In the genomic region with DNA sequence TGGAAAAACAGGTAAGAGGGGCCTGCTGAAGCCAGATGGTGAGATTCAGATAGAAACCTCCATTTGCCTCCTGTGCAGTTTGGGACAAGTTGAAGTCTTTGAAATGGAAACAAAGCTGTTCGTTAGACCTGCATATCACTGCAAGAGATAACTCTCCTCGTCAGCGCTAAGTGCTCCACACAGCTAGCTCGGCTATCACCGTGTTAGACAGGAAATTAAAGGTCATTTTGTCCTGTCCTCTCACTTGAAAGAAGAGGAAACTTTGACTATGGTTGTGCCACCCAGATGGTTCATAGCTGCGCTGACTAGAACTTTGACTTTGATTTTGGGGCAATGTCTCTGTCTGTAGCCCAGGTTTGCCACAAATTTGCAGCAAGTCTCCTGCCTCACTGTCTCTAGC, we compare ENCODE assay signal across 24 mouse cellular contexts.
"Had no signal": no experiment of that assay in that cellular context is flagged by ENCODE, and none has a peak within 500 bp of the region (broad histone marks: within the 10 kb centered on the region; RNA-seq: fewer than 3 reads in every experiment).

No protein-coding gene starts in this region.

- H3K9me3 ChIP-seq: kidney, embryonic 15.5 days; limb, embryonic 10.5 days; limb, embryonic 13.5 days; liver, embryonic 12.5 days; liver, embryonic 15.5 days; lung, embryonic 15.5 days; megakaryocyte, embryonic 14.5 days; midbrain, embryonic 10.5 days; midbrain, embryonic 13.5 days; neural tube, embryonic 12.5 days; neural tube, embryonic 15.5 days had no signal

- H3K4me1 ChIP-seq: kidney, embryonic 15.5 days; limb, embryonic 10.5 days; limb, embryonic 13.5 days; liver, embryonic 12.5 days; liver, embryonic 15.5 days; lung, embryonic 15.5 days; megakaryocyte, embryonic 14.5 days; midbrain, embryonic 13.5 days; neural tube, embryonic 12.5 days; neural tube, embryonic 15.5 days had no signal

- H3K9ac ChIP-seq: kidney, embryonic 15.5 days; limb, embryonic 13.5 days; liver, embryonic 12.5 days; liver, embryonic 15.5 days; lung, embryonic 15.5 days; midbrain, embryonic 13.5 days; neural tube, embryonic 12.5 days; neural tube, embryonic 15.5 days had no signal

- DNase-seq: kidney, postnatal 10 days; kidney, postnatal 36 days; liver; lung, adult 18-20 months; lung, postnatal 10 days; lung, postnatal 36 days; right cerebral cortex, adult 18-20 months; right cerebral cortex, postnatal 14 days; right cerebral cortex, postnatal 4 days; spleen, adult 18-20 months; thymus, adult 18-20 months; thymus, postnatal 36 days had no signal

- H3K4me2 ChIP-seq: kidney, embryonic 15.5 days; limb, embryonic 13.5 days; liver, embryonic 12.5 days; liver, embryonic 15.5 days; lung, embryonic 15.5 days; midbrain, embryonic 13.5 days; neural tube, embryonic 12.5 days; neural tube, embryonic 15.5 days had no signal

- ATAC-seq: liver, embryonic 12.5 days; midbrain, embryonic 13.5 days; midbrain, embryonic 16.5 days had no signal

- H3K36me3 ChIP-seq: kidney, embryonic 15.5 days; limb, embryonic 10.5 days; limb, embryonic 13.5 days; liver, embryonic 12.5 days; liver, embryonic 15.5 days; lung, embryonic 15.5 days; midbrain, embryonic 10.5 days; midbrain, embryonic 13.5 days; neural tube, embryonic 12.5 days; neural tube, embryonic 15.5 days had no signal

- H3K27me3 ChIP-seq: kidney, embryonic 15.5 days; limb, embryonic 13.5 days; liver, embryonic 12.5 days; liver, embryonic 15.5 days; lung, embryonic 15.5 days; midbrain, embryonic 13.5 days; neural tube, embryonic 12.5 days; neural tube, embryonic 15.5 days had no signal

- H3K4me3 ChIP-seq: kidney, embryonic 15.5 days; limb, embryonic 10.5 days; limb, embryonic 13.5 days; liver, embryonic 12.5 days; liver, embryonic 15.5 days; lung, embryonic 15.5 days; megakaryocyte, embryonic 14.5 days; midbrain, embryonic 10.5 days; midbrain, embryonic 13.5 days; neural tube, embryonic 12.5 days; neural tube, embryonic 15.5 days had no signal

- H3K27ac ChIP-seq: kidney, embryonic 15.5 days; limb, embryonic 10.5 days; limb, embryonic 13.5 days; liver, embryonic 12.5 days; liver, embryonic 15.5 days; lung, embryonic 15.5 days; midbrain, embryonic 10.5 days; midbrain, embryonic 13.5 days; neural tube, embryonic 12.5 days; neural tube, embryonic 15.5 days had no signal
